Mouse (Mus musculus) small intestine, adult 2 months (tissue): ENCODE data around the gene Ephb1.

Source experiments
- CTCF ChIP-seq: fragments of 200-500 bp; IDR thresholded peaks from 2 replicates; pipeline ENCODE4 v1.5.1; 2012; ENCODE audit warnings: low read depth, mild to moderate bottlenecking, control low read depth, inconsistent platforms, low read length, moderate library complexity, mixed read lengths; ENCODE audit not compliant: insufficient replicate concordance, insufficient read length; ENCODE audit errors: extremely low read depth
- POLR2A ChIP-seq: fragments of 200-500 bp; IDR thresholded peaks from 2 replicates; pipeline ENCODE4 v1.6.1; 2012; ENCODE audit warnings: low read depth, mild to moderate bottlenecking, control low read depth, inconsistent platforms, low read length, moderate library complexity

DNA sequence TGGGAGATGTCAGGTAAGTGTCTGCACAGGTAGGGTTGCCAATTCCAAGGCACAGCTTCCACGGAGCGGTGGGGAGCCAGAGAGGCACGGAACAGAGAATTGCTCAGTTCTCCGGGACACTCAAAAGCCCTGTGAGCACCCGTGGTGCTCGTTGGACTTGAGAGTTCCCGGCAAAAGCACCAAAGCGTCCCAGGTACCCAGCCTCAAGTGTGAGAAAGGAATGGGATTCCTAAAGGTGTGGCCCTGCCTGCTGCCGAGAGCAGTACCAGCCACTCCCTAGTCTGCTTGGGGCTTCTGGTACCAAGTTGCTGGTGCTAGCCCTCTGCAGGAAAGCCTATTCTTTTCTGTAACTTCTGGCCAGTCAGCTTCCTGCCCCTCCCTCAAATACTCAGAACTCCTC, 164.4 kb downstream of the Ephb1 start:
- TF ChIP-seq POLR2A (no peak), CTCF (no peak)
